Mouse (Mus musculus): ENCODE results near the gene Polr1e.
A peak's percentile ranks its signal among the peaks of the same experiment; 100 is the strongest.

DNA sequence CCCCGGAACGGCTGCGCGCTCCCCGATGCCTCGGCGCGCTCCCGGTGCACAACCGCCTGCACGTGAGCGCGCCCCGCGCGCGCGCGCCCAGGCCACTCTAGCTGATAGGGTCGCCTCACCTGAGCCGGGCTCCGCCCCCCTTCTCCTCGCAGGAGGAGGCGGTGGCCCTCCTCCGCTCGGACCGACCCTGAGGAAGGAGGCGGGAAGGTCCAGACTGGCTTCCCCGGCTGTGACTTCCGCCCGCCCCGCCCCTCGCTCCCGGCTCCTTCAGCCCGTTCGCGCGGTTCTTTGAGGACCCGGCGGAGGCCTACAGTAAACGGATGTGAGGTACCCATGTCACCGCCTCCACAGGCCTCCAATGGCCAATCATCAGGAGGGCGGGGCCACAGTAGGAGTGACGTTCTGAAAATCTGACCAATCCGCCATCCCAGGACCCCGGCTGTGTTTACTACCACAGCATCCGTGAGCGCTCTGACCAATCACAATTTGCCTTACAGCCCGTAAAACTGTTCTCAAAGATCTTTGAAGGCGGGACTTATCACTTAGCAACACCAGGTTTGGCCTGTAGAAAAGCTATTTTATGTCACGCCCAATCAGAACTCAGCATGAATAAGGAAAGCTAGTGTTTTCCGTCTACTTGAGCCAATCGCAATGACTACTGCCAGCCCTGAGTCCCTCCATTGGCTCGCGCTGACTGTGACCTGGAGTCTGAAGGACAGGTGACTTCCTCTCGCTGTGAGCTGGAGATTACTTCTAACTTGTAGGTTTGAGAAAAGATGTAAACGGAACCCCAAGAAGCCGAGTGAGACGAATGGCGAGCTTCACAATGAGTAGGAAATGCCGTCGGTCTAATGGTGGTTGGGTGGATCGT, 6.0 kb upstream of the Polr1e start, which contains the start of gene Zbtb5:
- TF ChIP-seq CTCF (IDR thresholded peaks at IDR 0.05; ENCODE audit: low read depth, low read length): no peak
- no peak for TF ChIP-seq EP300 (IDR thresholded peaks at IDR 0.05; ENCODE audit: insufficient read depth, low read depth, low read length)
- TF ChIP-seq POLR2A (IDR thresholded peaks at IDR 0.05; ENCODE audit: insufficient read depth, low read length): peak; percentile 35
